ENCODE assay signal across 25 mouse cellular contexts in genomic region chr4:106276937-106277336, GRCm38 (mm10).
"Had no signal": no experiment of that assay in that cellular context is flagged by ENCODE, and none has a peak within 500 bp of the region (broad histone marks: within the 10 kb centered on the region; RNA-seq: fewer than 3 reads in every experiment).

No protein-coding gene starts in this region.

- H3K36me3 ChIP-seq: kidney, embryonic 15.5 days; limb, embryonic 10.5 days; limb, embryonic 13.5 days; liver, embryonic 12.5 days; liver, embryonic 15.5 days; lung, embryonic 15.5 days; midbrain, embryonic 10.5 days; midbrain, embryonic 13.5 days; neural tube, embryonic 13.5 days; stomach, embryonic 15.5 days had no signal

- H3K27ac ChIP-seq: kidney, embryonic 15.5 days; limb, embryonic 10.5 days; limb, embryonic 13.5 days; liver, embryonic 12.5 days; liver, embryonic 15.5 days; lung, embryonic 15.5 days; macrophage; midbrain, embryonic 10.5 days; midbrain, embryonic 13.5 days; neural tube, embryonic 13.5 days; stomach, embryonic 15.5 days had no signal

- H3K9ac ChIP-seq: kidney, embryonic 15.5 days; limb, embryonic 13.5 days; liver, embryonic 12.5 days; liver, embryonic 15.5 days; lung, embryonic 15.5 days; midbrain, embryonic 13.5 days; neural tube, embryonic 13.5 days; stomach, embryonic 15.5 days had no signal

- H3K9me3 ChIP-seq: kidney, embryonic 15.5 days; limb, embryonic 10.5 days; limb, embryonic 13.5 days; liver, embryonic 12.5 days; liver, embryonic 15.5 days; lung, embryonic 15.5 days; megakaryocyte, embryonic 14.5 days; midbrain, embryonic 10.5 days; midbrain, embryonic 13.5 days; neural tube, embryonic 13.5 days; stomach, embryonic 15.5 days had no signal

- H3K4me1 ChIP-seq: lung, embryonic 15.5 days; midbrain, embryonic 10.5 days; midbrain, embryonic 13.5 days; neural tube, embryonic 13.5 days; stomach, embryonic 15.5 days had no signal

- DNase-seq: kidney, adult 8-10 months; kidney, postnatal 14 days; kidney, postnatal 4 days; liver; lung, adult 18-20 months; lung, postnatal 14 days; right cerebral cortex, adult 18-20 months; right cerebral cortex, postnatal 14 days; right cerebral cortex, postnatal 4 days; spleen, adult 18-20 months; thymus, postnatal 25 days had no signal

- H3K4me3 ChIP-seq: kidney, embryonic 15.5 days; limb, embryonic 10.5 days; limb, embryonic 13.5 days; liver, embryonic 12.5 days; liver, embryonic 15.5 days; lung, embryonic 15.5 days; megakaryocyte, embryonic 14.5 days; midbrain, embryonic 10.5 days; midbrain, embryonic 13.5 days; myocyte; neural tube, embryonic 13.5 days; stomach, embryonic 15.5 days had no signal

- H3K4me2 ChIP-seq: kidney, embryonic 15.5 days; limb, embryonic 13.5 days; liver, embryonic 12.5 days; liver, embryonic 15.5 days; lung, embryonic 15.5 days; midbrain, embryonic 13.5 days; neural tube, embryonic 13.5 days; stomach, embryonic 15.5 days had no signal

- H3K27me3 ChIP-seq: kidney, embryonic 15.5 days; limb, embryonic 13.5 days; liver, embryonic 15.5 days; lung, embryonic 15.5 days; megakaryocyte, embryonic 14.5 days; midbrain, embryonic 13.5 days; neural tube, embryonic 13.5 days; stomach, embryonic 15.5 days had no signal

- ATAC-seq: liver, embryonic 12.5 days; midbrain, embryonic 13.5 days; midbrain, embryonic 16.5 days had no signal
